Mouse (Mus musculus): ENCODE measurements around the gene Becn1.

- TF ChIP-seq POLR2A (IDR thresholded peaks at IDR 0.05; ENCODE audit: insufficient read length, low read depth) (no peak), USF1 (IDR thresholded peaks at IDR 0.05; ENCODE audit: low read depth) (no peak), REST (IDR thresholded peaks at IDR 0.05; ENCODE audit: insufficient read depth, insufficient read length) (no peak), MYOG (IDR thresholded peaks at IDR 0.05; ENCODE audit: control insufficient read depth in 1 of 3, insufficient read depth in 1 of 3, insufficient read length in 2 of 3, low read depth in 2 of 3) (no peak), MYOD1 (IDR thresholded peaks at IDR 0.05; ENCODE audit: control insufficient read depth in 1 of 3, insufficient read length in 2 of 3, low read depth in 2 of 3) (no peak), MAX (IDR thresholded peaks at IDR 0.05; ENCODE audit: low read depth) (no peak), CEBPB (IDR thresholded peaks at IDR 0.05; ENCODE audit: insufficient read depth, poor library complexity, severe bottlenecking) (no peak), TCF12 (IDR thresholded peaks at IDR 0.05; ENCODE audit: insufficient read depth, poor library complexity, severe bottlenecking) (no peak), E2F4 (IDR thresholded peaks at IDR 0.05; ENCODE audit: insufficient read depth) (no peak)
These were observed 25.6 kb downstream of the Becn1 start for GRCm38 (mm10) chr11:101276319-101277070.

Data from myocyte (in vitro differentiated cells).